Mouse (Mus musculus) right cerebral cortex, postnatal 36 days (tissue): ENCODE measurements around the gene Lrcol1.

Source experiments
- DNase-seq, 2 experiments: peaks; one replicate each; pipeline ENCODE4 v3.0.0; 2022; ENCODE audit warnings: low spot score in 2 of 2, mixed read lengths in 1 of 2

Gene Lrcol1

DNA sequence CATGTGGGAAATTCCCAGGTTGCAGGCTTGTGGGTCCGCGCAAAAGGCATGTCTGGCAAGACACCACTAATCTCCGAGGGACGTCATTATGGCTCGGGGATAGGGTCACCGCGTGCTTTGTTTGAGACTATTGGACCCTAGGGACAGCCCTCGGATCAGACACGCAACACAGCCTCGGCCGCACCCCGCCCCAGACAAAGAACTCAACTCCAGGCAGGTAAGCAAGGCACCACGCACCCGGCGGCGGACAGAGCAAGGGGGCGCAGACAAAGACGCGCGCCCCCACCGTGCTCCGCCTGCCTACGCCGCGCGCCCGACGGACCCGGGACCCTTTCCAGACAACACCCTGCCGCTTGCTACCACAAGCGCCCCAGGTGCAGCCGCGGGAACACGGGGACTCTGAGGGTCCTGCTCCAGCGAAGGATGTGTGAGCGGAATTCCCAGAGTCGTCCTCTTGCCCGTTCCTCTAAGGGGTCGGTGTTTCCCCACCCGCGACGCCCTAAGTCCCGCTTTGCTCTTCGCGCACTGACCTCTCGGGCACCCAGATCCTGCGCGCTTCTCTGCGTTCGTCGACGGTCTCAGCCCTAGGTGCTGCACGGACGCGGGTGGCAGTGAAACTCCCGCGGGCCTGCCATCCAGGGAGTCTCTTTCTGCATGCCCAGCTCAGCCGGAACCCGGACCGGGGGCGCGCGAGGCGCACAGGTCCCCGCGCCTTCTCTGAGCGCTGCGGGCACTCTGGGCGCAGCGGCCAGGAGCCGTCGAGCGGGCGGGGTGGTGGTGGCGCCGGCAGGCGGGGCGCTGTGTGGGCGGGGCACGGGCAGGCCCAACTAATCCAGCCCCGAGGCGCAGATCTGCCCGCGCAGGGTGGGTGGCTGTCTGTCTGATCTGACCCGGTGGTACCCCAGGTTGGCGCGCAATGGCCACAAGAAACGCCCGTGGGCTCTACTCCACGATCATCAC lies 42.1 kb downstream of the Lrcol1 start:
- peak; percentile 30 to 45 for DNase-seq

- DNase-seq, result no peak
Observed at GRCm38 (mm10) chr5:110387332-110387731, 42.8 kb downstream of the Lrcol1 start.

DNA sequence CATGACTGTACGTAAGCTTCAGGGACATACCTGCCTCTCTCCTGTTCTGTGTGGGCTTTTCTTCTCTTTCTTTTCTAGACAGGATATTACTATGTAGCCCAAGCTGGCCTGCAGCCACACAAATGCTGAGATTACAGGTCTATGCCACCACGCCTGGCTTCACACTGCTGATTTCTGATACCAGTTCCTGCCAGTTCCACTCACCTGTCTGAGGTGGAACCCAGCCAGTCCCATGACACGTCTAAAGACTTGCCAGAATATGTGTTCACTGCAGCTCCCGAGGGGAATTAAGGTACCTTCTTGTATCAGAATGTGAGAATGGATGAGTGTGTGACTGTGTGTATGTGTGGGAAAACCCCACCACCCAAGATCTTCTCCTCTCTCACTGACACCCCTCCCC lies 46.1 kb downstream of the Lrcol1 start:
- no peak for DNase-seq

DNA sequence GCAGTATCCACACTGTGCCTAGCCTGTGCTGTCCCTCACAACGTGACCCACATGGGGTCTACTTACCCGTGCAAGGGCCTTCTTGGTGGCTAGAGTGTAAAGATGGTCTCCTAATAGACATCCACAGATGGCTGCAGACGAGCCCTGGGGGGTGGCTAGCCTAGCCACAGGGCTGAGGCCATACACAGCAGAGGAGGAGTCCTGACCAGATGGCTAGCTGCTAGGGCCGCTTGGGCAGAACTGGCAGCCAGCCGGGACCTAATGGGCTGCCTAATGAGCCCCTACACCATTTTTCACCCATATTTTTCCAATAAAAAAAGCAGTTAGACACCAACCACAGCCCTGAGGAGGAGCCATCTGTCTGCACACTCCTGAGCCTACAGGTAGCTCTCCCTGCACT lies 48.2 kb downstream of the Lrcol1 start:
- no peak for DNase-seq

DNA sequence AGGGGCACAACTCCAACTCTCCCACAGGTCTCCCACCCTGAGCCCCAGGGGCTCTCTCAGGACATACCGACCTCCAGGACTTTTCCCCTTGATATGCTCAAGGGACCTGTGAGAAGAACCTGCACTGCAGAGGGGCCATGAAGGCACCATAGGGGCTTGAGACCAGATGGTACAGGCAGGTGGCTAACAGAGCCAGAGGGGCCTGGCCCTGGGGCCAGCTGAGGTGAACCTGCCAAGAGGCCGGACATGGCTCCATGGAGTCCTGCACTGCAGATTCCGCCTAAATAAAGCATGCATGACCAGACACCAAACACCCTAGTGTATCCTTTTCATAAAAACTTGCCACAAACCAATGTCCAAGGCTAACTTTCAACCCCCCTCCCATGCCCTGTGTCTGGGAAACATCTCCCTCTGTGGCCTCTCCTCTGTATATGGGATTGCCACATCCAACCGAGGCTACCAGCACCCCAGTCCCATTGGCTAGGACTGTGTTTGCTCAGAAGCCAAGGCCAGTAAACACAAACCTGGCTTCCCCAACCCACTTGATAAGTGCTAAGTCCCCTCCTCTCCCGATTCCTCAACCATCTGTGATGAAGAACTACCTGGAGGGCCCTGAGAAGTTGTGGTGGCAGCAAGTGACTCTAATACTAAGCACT lies 50.6 kb downstream of the Lrcol1 start:
- DNase-seq, result no peak

- no peak for DNase-seq
Observed at GRCm38 (mm10) chr5:110401101-110401500, 56.6 kb downstream of the Lrcol1 start.

DNA sequence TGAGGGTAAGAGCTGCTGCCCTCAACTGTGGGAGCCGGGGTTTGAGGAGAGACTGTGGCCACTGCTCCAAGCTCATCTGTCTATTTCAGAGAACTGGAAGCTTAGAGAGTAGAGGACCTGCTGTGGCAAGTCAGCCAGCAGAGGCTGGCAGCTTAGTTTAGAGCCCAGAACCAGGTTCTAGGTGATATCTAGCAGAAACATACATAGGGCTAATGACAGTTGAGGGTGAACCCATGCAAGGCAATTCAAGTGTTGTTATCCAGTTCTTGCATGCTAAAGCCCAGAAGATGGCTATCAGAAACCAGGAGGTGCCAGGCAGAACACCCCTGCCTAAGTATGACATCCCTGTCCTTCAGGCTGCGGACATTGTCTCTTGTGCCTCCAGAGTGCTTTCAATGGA lies 58.0 kb downstream of the Lrcol1 start:
- no peak for DNase-seq

DNA sequence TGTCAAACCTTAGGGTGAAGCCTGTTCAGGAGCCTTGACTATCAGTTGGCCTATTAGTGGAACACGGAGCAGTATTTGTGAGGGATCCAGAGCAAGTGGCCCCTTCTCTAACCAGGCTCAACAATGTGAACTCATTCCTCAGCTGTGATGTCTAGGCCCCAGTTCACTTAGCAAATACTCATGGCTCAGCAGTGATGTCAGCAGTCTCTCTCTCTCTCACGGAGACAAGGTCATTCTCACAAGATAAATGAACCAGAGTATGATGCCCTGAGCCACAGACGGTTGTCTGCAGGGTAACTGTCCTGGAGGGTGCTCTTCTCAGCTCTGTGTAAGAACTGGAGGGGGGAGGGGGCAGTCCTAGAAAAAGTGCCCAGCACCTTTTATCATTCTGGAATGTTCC lies 59.4 kb downstream of the Lrcol1 start:
- DNase-seq, result no peak
